Mouse (Mus musculus) E14TG2a.4 (cell line): Measurements from ENCODE around the gene Setd3.

Experiments
- H3K27me3 ChIP-seq: 2 replicates; pipeline ENCODE4 v1.6.1; 2014; ENCODE audit warnings: low read length, control low read depth; ENCODE audit not compliant: insufficient read depth
- H3K36me3 ChIP-seq: 2 replicates; pipeline ENCODE4 v1.6.1; 2014; ENCODE audit warnings: low read length, control low read depth; ENCODE audit not compliant: insufficient read depth
- H3K4me1 ChIP-seq: replicated peaks from 2 replicates; pipeline ENCODE4 v1.6.1; 2014; ENCODE audit warnings: low read depth, low read length, control low read depth
- H3K4me3 ChIP-seq: replicated peaks from 2 replicates; pipeline ENCODE4 v1.5.1; 2014; ENCODE audit warnings: mild to moderate bottlenecking, low read length
- H3K9me3 ChIP-seq: 2 replicates; pipeline ENCODE4 v1.6.1; 2014; ENCODE audit warnings: low read length, control low read depth
- CTCF ChIP-seq: conservative IDR thresholded peaks from 2 replicates; pipeline ENCODE4 v1.5.1; 2014; ENCODE audit warnings: low read length
- NANOG ChIP-seq: IDR thresholded peaks from 2 replicates; pipeline ENCODE4 v1.6.1; 2014; ENCODE audit warnings: borderline replicate concordance, low read length, mixed read lengths
- POU5F1 ChIP-seq: IDR thresholded peaks from 2 replicates; pipeline ENCODE4 v1.6.1; 2014; ENCODE audit warnings: low read length, borderline replicate concordance

Gene Setd3

GRCm38 (mm10) chr12:108064396-108064998 is 114.6 kb downstream of the Setd3 start:
- Histone ChIP-seq H3K27me3 (no peaks in the 10 kb centered on the region), H3K36me3 (no peaks in the 10 kb centered on the region), H3K4me1 (no peaks in the 10 kb centered on the region), H3K4me3 (no peak overlapping the region), H3K9me3 (no peaks in the 10 kb centered on the region)
- no peak for TF ChIP-seq CTCF
- no peak for TF ChIP-seq POU5F1
- no peak for TF ChIP-seq NANOG

DNA sequence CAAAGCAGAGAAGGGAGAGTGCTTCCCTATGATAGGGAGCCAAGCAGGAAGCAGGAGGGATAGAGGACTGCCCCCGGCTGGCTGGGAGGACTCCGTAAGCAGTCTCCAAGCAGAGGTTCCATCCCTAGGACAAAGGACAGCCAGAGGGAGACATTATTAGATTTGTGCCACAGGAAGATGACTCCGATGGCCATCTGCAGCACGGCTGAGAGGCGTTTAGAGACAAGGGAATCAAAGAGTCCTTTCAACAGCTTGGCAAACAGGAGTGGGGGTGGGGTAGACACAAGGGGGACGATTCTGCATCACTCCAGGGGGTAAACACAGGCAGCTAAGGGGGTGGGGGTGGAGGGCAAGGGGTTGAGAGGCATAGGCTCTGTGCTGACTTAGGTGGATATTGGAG is 115.1 kb downstream of the Setd3 start:
- Histone ChIP-seq H3K36me3 (no peaks in the 10 kb centered on the region), H3K9me3 (no peaks in the 10 kb centered on the region), H3K4me3 (no peak overlapping the region), H3K4me1 (no peaks in the 10 kb centered on the region), H3K27me3 (no peaks in the 10 kb centered on the region)
- no peak for TF ChIP-seq CTCF
- TF ChIP-seq POU5F1 = no peak
- no peak for TF ChIP-seq NANOG

- Histone ChIP-seq H3K36me3 (no peaks in the 10 kb centered on the region), H3K4me3 (no peak overlapping the region), H3K9me3 (no peaks in the 10 kb centered on the region), H3K27me3 (no peaks in the 10 kb centered on the region), H3K4me1 (no peaks in the 10 kb centered on the region)
- TF ChIP-seq NANOG = no peak
- TF ChIP-seq CTCF = no peak
- TF ChIP-seq POU5F1 = no peak
These were observed 117.0 kb downstream of the Setd3 start for GRCm38 (mm10) chr12:108062137-108062536.

DNA sequence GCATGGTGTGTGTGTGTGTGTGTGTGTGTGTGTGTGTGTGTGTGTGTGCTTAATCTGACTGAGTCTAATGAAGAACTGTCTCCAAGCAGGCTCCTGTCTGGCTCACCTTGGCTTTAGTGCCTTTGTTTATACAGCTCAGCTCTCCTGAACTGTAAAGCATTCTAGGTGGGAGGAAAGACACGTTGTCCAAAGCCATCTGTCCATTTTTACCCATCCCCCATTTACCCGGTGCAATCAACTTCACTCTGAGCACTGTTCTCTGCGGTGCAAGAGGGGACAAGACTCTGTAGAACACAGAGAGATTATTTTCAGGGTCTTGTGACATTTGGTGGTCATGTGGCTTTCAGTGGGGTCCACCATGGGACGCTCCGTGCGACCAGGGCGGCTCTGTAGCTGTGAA is 117.5 kb downstream of the Setd3 start:
- no peaks in the 10 kb centered on the region for H3K9me3 ChIP-seq
- no peaks in the 10 kb centered on the region for H3K27me3 ChIP-seq
- no peaks in the 10 kb centered on the region for H3K4me1 ChIP-seq
- no peaks in the 10 kb centered on the region for H3K36me3 ChIP-seq
- TF ChIP-seq POU5F1 = no peak
- TF ChIP-seq CTCF = no peak
- no peak for TF ChIP-seq NANOG
- no peak overlapping the region for H3K4me3 ChIP-seq
